ENCODE assay signal across 15 mouse cellular contexts in genomic region chr5:107159914-107160890, GRCm38 (mm10).
A peak's percentile ranks its signal among the peaks of the same experiment; 100 is the strongest.
DNase-seq lines count a peak whose midpoint lies in the region; ATAC-seq and TF ChIP-seq lines count a peak whose summit lies in the region.
"Had no signal": no experiment of that assay in that cellular context is flagged by ENCODE, and none has a peak within 500 bp of the region (broad histone marks: within the 10 kb centered on the region; RNA-seq: fewer than 3 reads in every experiment).

No protein-coding gene starts in this region.

- 56% methylated on average over 8 of the region's 8 CpGs for WGBS in stomach, embryonic 14.5 days
- WGBS in stomach, postnatal 0 days, result 54% methylated on average over 8 of the region's 8 CpGs
- 61% methylated on average over 8 of the region's 8 CpGs for WGBS in kidney, embryonic 15.5 days
- WGBS in stomach, embryonic 16.5 days, result 64% methylated on average over 8 of the region's 8 CpGs
- WGBS in hindbrain, embryonic 16.5 days, result 83% methylated on average over 8 of the region's 8 CpGs
- WGBS in hindbrain, postnatal 0 days, result 83% methylated on average over 8 of the region's 8 CpGs

- no peaks in the 10 kb centered on the region for H3K27me3 ChIP-seq in stomach, embryonic 14.5 days (ENCODE audit: control insufficient read depth, insufficient read depth, low read length)
- H3K27me3 ChIP-seq in stomach, postnatal 0 days (ENCODE audit: control insufficient read depth, insufficient read depth, low read length), result no peaks in the 10 kb centered on the region
- H3K27me3 ChIP-seq in kidney, embryonic 15.5 days, result no peaks in the 10 kb centered on the region
- H3K27me3 ChIP-seq in stomach, embryonic 16.5 days (ENCODE audit: control insufficient read depth, insufficient read depth, low read length), result no peaks in the 10 kb centered on the region
- H3K27me3 ChIP-seq in hindbrain, embryonic 16.5 days (replicated peaks; ENCODE audit: control insufficient read depth, insufficient read depth, low read length), result no peaks in the 10 kb centered on the region
- H3K27me3 ChIP-seq in hindbrain, postnatal 0 days (ENCODE audit: insufficient read depth, low read length), result no peaks in the 10 kb centered on the region
- H3K27me3 ChIP-seq: liver, embryonic 12.5 days; neural tube, embryonic 15.5 days had no signal

- DNase-seq in heart, adult 11 months, result peak; percentile 96
- no peak for DNase-seq in heart, postnatal 36 days
- DNase-seq in stomach, postnatal 0 days (ENCODE audit: low spot score), result no peak
- DNase-seq in hindbrain, postnatal 0 days (ENCODE audit: low spot score), result no peak
- DNase-seq: adrenal gland, postnatal 14 days; cerebellum, postnatal 25 days; gastrocnemius, postnatal 25 days had no signal

- H3K27ac ChIP-seq in stomach, embryonic 14.5 days (ENCODE audit: low read length), result peak overlapping the region; percentile 48; the same call in 1 of the 2 replicates
- H3K27ac ChIP-seq in stomach, postnatal 0 days (replicated peaks), result no peak overlapping the region; the same call in 1 of the 2 replicates
- peak overlapping the region; percentile 52 for H3K27ac ChIP-seq in kidney, embryonic 15.5 days
- H3K27ac ChIP-seq in stomach, embryonic 16.5 days (ENCODE audit: low read length), result peak overlapping the region; percentile 28; the same call in 1 of the 2 replicates
- no peak overlapping the region for H3K27ac ChIP-seq in hindbrain, embryonic 16.5 days (ENCODE audit: low read depth, low read length)
- H3K27ac ChIP-seq in hindbrain, postnatal 0 days, result no peak overlapping the region
- H3K27ac ChIP-seq: liver, embryonic 12.5 days; neural tube, embryonic 15.5 days had no signal

- no peaks in the 10 kb centered on the region for H3K36me3 ChIP-seq in stomach, embryonic 14.5 days (ENCODE audit: control insufficient read depth, insufficient read depth, low read length)
- H3K36me3 ChIP-seq in stomach, postnatal 0 days (ENCODE audit: control insufficient read depth, insufficient read depth, low read length), result no peaks in the 10 kb centered on the region
- H3K36me3 ChIP-seq in kidney, embryonic 15.5 days, result no peaks in the 10 kb centered on the region
- no peaks in the 10 kb centered on the region for H3K36me3 ChIP-seq in stomach, embryonic 16.5 days (ENCODE audit: control insufficient read depth, insufficient read depth, low read length)
- H3K36me3 ChIP-seq in hindbrain, embryonic 16.5 days (ENCODE audit: control insufficient read depth, insufficient read depth, low read length), result no peaks in the 10 kb centered on the region
- H3K36me3 ChIP-seq in hindbrain, postnatal 0 days (ENCODE audit: insufficient read depth, low read length), result no peaks in the 10 kb centered on the region
- H3K36me3 ChIP-seq: liver, embryonic 12.5 days; neural tube, embryonic 15.5 days had no signal

- no peak for TF ChIP-seq CTCF in stomach, postnatal 0 days (IDR thresholded peaks at IDR 0.05; ENCODE audit: low read depth)
- no peak for TF ChIP-seq CTCF in hindbrain, postnatal 0 days (IDR thresholded peaks at IDR 0.05; ENCODE audit: low read depth)

- 0 out of 2 replicates have a peak, but pooled peaks have one; percentile 20 for ATAC-seq in stomach, embryonic 14.5 days (ENCODE audit: insufficient number of reproducible peaks, insufficient read depth, low FRiP score, low read depth)
- ATAC-seq in stomach, postnatal 0 days (ENCODE audit: low FRiP score, low TSS enrichment), result no peak
- ATAC-seq in kidney, embryonic 15.5 days (replicated peaks; ENCODE audit: low FRiP score), result no peak
- no peak; the same call in 1 of the 2 replicates for ATAC-seq in stomach, embryonic 16.5 days (ENCODE audit: insufficient read depth, low FRiP score)
- ATAC-seq in hindbrain, embryonic 16.5 days, result no peak
- ATAC-seq in hindbrain, postnatal 0 days, result no peak
- ATAC-seq: liver, embryonic 12.5 days; lung, postnatal 0 days had no signal

- intact Hi-C loops in heart, postnatal 36 days (cut with DNase I), result no loop called here

- no peaks in the 10 kb centered on the region for H3K9me3 ChIP-seq in stomach, embryonic 14.5 days (ENCODE audit: control insufficient read depth, low read depth, low read length)
- H3K9me3 ChIP-seq in stomach, postnatal 0 days (ENCODE audit: control insufficient read depth, low read length), result no peaks in the 10 kb centered on the region
- no peaks in the 10 kb centered on the region for H3K9me3 ChIP-seq in kidney, embryonic 15.5 days (replicated peaks)
- H3K9me3 ChIP-seq in stomach, embryonic 16.5 days (replicated peaks; ENCODE audit: control insufficient read depth, low read length), result no peaks in the 10 kb centered on the region
- H3K9me3 ChIP-seq in hindbrain, embryonic 16.5 days (ENCODE audit: control insufficient read depth, low read length), result no peaks in the 10 kb centered on the region
- H3K9me3 ChIP-seq in hindbrain, postnatal 0 days (ENCODE audit: low read length), result no peaks in the 10 kb centered on the region
- H3K9me3 ChIP-seq: liver, embryonic 12.5 days; neural tube, embryonic 15.5 days had no signal

- no peak for TF ChIP-seq EP300 in stomach, postnatal 0 days (optimal IDR thresholded peaks at IDR 0.05)

- no peak overlapping the region for H3K9ac ChIP-seq in stomach, embryonic 14.5 days (replicated peaks; ENCODE audit: low read depth, low read length)
- no peak overlapping the region for H3K9ac ChIP-seq in stomach, postnatal 0 days (ENCODE audit: low read length)
- H3K9ac ChIP-seq in kidney, embryonic 15.5 days, result no peak overlapping the region
- no peak overlapping the region for H3K9ac ChIP-seq in stomach, embryonic 16.5 days (ENCODE audit: low read length)
- no peak overlapping the region for H3K9ac ChIP-seq in hindbrain, embryonic 16.5 days (ENCODE audit: low read depth, low read length)
- H3K9ac ChIP-seq in hindbrain, postnatal 0 days (replicated peaks; ENCODE audit: low read length), result no peak overlapping the region
- H3K9ac ChIP-seq: liver, embryonic 12.5 days; neural tube, embryonic 15.5 days had no signal

- H3K4me1 ChIP-seq in stomach, embryonic 14.5 days (ENCODE audit: control insufficient read depth, insufficient read depth, low read length), result peaks cover 14% of the 10 kb centered on the region
- H3K4me1 ChIP-seq in stomach, postnatal 0 days (replicated peaks; ENCODE audit: control insufficient read depth, insufficient read depth), result 0 out of 2 replicates have a peak, but pooled peaks cover 2% of the 10 kb centered on the region
- peaks cover 42% of the 10 kb centered on the region for H3K4me1 ChIP-seq in kidney, embryonic 15.5 days
- peaks cover 16% of the 10 kb centered on the region for H3K4me1 ChIP-seq in stomach, embryonic 16.5 days (ENCODE audit: control insufficient read depth, insufficient read depth, low read length)
- peaks cover 8% of the 10 kb centered on the region for H3K4me1 ChIP-seq in hindbrain, embryonic 16.5 days (ENCODE audit: control insufficient read depth, insufficient read depth, low read depth, low read length)
- peaks cover 3% of the 10 kb centered on the region; the same call in 1 of the 2 replicates for H3K4me1 ChIP-seq in hindbrain, postnatal 0 days (ENCODE audit: insufficient read depth, low read length)

- no peak overlapping the region for H3K4me2 ChIP-seq in stomach, embryonic 14.5 days (replicated peaks; ENCODE audit: low read depth, low read length)
- H3K4me2 ChIP-seq in stomach, postnatal 0 days (replicated peaks; ENCODE audit: low read depth), result no peak overlapping the region
- H3K4me2 ChIP-seq in kidney, embryonic 15.5 days, result no peak overlapping the region
- H3K4me2 ChIP-seq in stomach, embryonic 16.5 days (ENCODE audit: low read depth, low read length), result no peak overlapping the region
- no peak overlapping the region for H3K4me2 ChIP-seq in hindbrain, embryonic 16.5 days (ENCODE audit: low read length)
- no peak overlapping the region for H3K4me2 ChIP-seq in hindbrain, postnatal 0 days (ENCODE audit: low read depth, low read length)
- H3K4me2 ChIP-seq: liver, embryonic 12.5 days; neural tube, embryonic 15.5 days had no signal

- H3K4me3 ChIP-seq in stomach, embryonic 14.5 days (ENCODE audit: low read depth, low read length), result no peak overlapping the region
- no peak overlapping the region for H3K4me3 ChIP-seq in stomach, postnatal 0 days (ENCODE audit: low read depth, low read length)
- H3K4me3 ChIP-seq in kidney, embryonic 15.5 days (replicated peaks), result no peak overlapping the region
- no peak overlapping the region for H3K4me3 ChIP-seq in stomach, embryonic 16.5 days (replicated peaks; ENCODE audit: low read length)
- no peak overlapping the region for H3K4me3 ChIP-seq in hindbrain, embryonic 16.5 days (ENCODE audit: low read length)
- no peak overlapping the region for H3K4me3 ChIP-seq in hindbrain, postnatal 0 days (ENCODE audit: low read length)
- H3K4me3 ChIP-seq: erythroblast, embryonic 14.5 days; liver, embryonic 12.5 days; neural tube, embryonic 15.5 days had no signal

Comparison
In these comparisons a context has a peak if more than half of its experiments do, and no peak if none do; other contexts are left out.
1. H3K27ac ChIP-seq: peak in stomach, embryonic 14.5 days (single experiment), kidney, embryonic 15.5 days (single experiment) and stomach, embryonic 16.5 days (single experiment); none in stomach, postnatal 0 days (single experiment), hindbrain, embryonic 16.5 days (single experiment) and hindbrain, postnatal 0 days (single experiment).